Mouse (Mus musculus): Measurements from ENCODE around the gene Acot11. TPM values are rescaled to one million over a fixed set of nuclear protein-coding genes. Genes with fewer than 3 reads are reported as not detected.

Acot11 gene
- polyA plus RNA-seq, 1 experiment from 2014 or later, result 1.4 TPM

DNA sequence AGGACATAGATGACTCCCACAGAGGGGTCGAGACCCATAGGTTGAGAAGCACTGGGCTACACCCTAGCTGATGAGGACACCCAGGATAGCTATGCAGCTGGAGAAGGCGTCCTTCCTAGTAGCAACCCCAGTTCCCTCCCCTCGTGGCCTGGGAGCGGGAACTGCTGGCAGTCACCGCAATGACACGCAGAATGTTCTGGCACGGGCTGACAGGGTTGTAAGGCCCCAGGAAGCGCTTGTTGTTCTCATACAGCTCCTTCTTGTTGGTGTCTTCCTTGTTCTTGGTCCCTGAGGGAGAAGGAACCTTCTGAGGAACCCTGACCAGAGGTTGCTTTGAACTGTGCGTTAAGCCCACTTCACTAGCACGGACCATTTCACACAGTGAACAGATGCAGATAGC, 100.8 kb downstream of the Acot11 start:
- peak overlapping the region; percentile 67; the same call in 1 of the 2 replicates for H3K27ac ChIP-seq (ENCODE audit: low read depth, low read length)
- H3K36me3 ChIP-seq (ENCODE audit: control insufficient read depth, insufficient read depth, low read length), result no peaks in the 10 kb centered on the region
- no peak overlapping the region for H3K4me2 ChIP-seq (ENCODE audit: low read depth, low read length)
- H3K9ac ChIP-seq (replicated peaks; ENCODE audit: low read depth, low read length), result no peak overlapping the region
- no peaks in the 10 kb centered on the region for H3K9me3 ChIP-seq (ENCODE audit: control insufficient read depth, low read length)
- peaks cover 25% of the 10 kb centered on the region; the same call in 1 of the 2 replicates for H3K4me1 ChIP-seq (ENCODE audit: control insufficient read depth, insufficient read depth, low read length)
- ATAC-seq (ENCODE audit: low read depth), result no peak
- WGBS, result 82% methylated on average over 10 of the region's 10 CpGs
- no peaks in the 10 kb centered on the region for H3K27me3 ChIP-seq (ENCODE audit: control insufficient read depth, insufficient read depth, low read length)
- no peak overlapping the region for H3K4me3 ChIP-seq (ENCODE audit: low read depth, low read length)

DNA sequence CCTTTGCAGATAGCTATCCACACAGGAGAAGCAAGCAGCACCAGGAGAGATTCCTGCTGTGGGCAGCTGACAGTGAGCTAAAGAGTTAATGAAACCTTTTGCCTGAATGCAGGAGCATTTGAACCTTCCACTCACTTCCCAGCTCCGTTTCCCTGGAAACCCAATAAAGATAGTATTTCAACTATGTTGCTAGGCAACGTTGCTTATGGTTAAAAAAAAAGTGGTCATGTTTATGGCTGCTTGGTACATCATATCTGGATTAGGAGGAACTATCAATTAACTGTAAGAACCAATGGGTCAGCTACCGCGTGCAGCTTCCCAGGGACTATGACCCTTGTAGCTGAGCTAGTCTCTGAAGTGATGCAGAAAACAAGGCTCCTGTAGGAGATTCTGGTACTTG, 104.0 kb downstream of the Acot11 start:
- Histone ChIP-seq H3K27me3 (ENCODE audit: control insufficient read depth, insufficient read depth, low read length) (no peaks in the 10 kb centered on the region), H3K4me2 (ENCODE audit: low read depth, low read length) (no peak overlapping the region), H3K9ac (replicated peaks; ENCODE audit: low read depth, low read length) (no peak overlapping the region), H3K27ac (ENCODE audit: low read depth, low read length) (peak overlapping the region; percentile 60; the same call in 1 of the 2 replicates), H3K9me3 (ENCODE audit: control insufficient read depth, low read length) (no peaks in the 10 kb centered on the region), H3K4me1 (ENCODE audit: control insufficient read depth, insufficient read depth, low read length) (peaks cover 25% of the 10 kb centered on the region; the same call in 1 of the 2 replicates), H3K4me3 (ENCODE audit: low read depth, low read length) (no peak overlapping the region), H3K36me3 (ENCODE audit: control insufficient read depth, insufficient read depth, low read length) (no peaks in the 10 kb centered on the region)
- no peak for ATAC-seq (ENCODE audit: low read depth)
- WGBS, result 28% methylated on average over 4 of the region's 4 CpGs

- WGBS, result 18% methylated on average over 9 of the region's 9 CpGs
- ATAC-seq (ENCODE audit: low read depth), result peak; percentile 21; the same call in 1 of the 2 replicates
- Histone ChIP-seq H3K4me1 (ENCODE audit: control insufficient read depth, insufficient read depth, low read length) (peaks cover 22% of the 10 kb centered on the region; the same call in 1 of the 2 replicates), H3K4me3 (ENCODE audit: low read depth, low read length) (no peak overlapping the region), H3K9ac (replicated peaks; ENCODE audit: low read depth, low read length) (no peak overlapping the region), H3K9me3 (ENCODE audit: control insufficient read depth, low read length) (no peaks in the 10 kb centered on the region), H3K4me2 (ENCODE audit: low read depth, low read length) (no peak overlapping the region), H3K36me3 (ENCODE audit: control insufficient read depth, insufficient read depth, low read length) (no peaks in the 10 kb centered on the region), H3K27ac (ENCODE audit: low read depth, low read length) (peak overlapping the region; percentile 40; the same call in 1 of the 2 replicates), H3K27me3 (ENCODE audit: control insufficient read depth, insufficient read depth, low read length) (no peaks in the 10 kb centered on the region)
Measured at GRCm38 (mm10) chr4:106699989-106700388, 104.8 kb downstream of the Acot11 start.

Other genes with a start within 250 kb of the Acot11 start
- gene Dhcr24, start 244.0 kb downstream of the Acot11 start, polyA plus RNA-seq (2014; fragmentation: Nextera tagmentation; extraction: Ambion mirVana), result 24.0 and 24.3 TPM in 2 replicates
- not detected in 2 replicates for gene Lexm, start 187.8 kb downstream of the Acot11 start, polyA plus RNA-seq (2014; fragmentation: Nextera tagmentation; extraction: Ambion mirVana)
- gene Ttc22, start 182.6 kb downstream of the Acot11 start, polyA plus RNA-seq (2014; fragmentation: Nextera tagmentation; extraction: Ambion mirVana), result 1.7 and 3.0 TPM in 2 replicates
- gene Pars2, start 153.9 kb downstream of the Acot11 start, polyA plus RNA-seq (2014; fragmentation: Nextera tagmentation; extraction: Ambion mirVana), result 8.8 and 9.9 TPM in 2 replicates
- 128 and 134 TPM in 2 replicates for gene Ttc4, start 126.1 kb downstream of the Acot11 start, polyA plus RNA-seq (2014; fragmentation: Nextera tagmentation; extraction: Ambion mirVana)
- gene Mroh7, start 74.1 kb downstream of the Acot11 start, polyA plus RNA-seq (2014; fragmentation: Nextera tagmentation; extraction: Ambion mirVana), result 1.1 and 1.4 TPM in 2 replicates
- not detected in 2 replicates for gene Fam151a, start 71.1 kb downstream of the Acot11 start, polyA plus RNA-seq (2014; fragmentation: Nextera tagmentation; extraction: Ambion mirVana)
- gene Ssbp3, start 105.7 kb upstream of the Acot11 start, polyA plus RNA-seq (2014; fragmentation: Nextera tagmentation; extraction: Ambion mirVana), result 106 and 112 TPM in 2 replicates

Data from neural tube, embryonic 14.5 days (tissue).